Mouse (Mus musculus) E14TG2a.4 (cell line): ENCODE results near the gene Plekhh1.

ENCODE experiments used
- CTCF ChIP-seq: conservative IDR thresholded peaks from 2 replicates; pipeline ENCODE4 v1.5.1; 2014; ENCODE audit warnings: low read length
- NANOG ChIP-seq: IDR thresholded peaks from 2 replicates; pipeline ENCODE4 v1.6.1; 2014; ENCODE audit warnings: borderline replicate concordance, low read length, mixed read lengths
- POU5F1 ChIP-seq: IDR thresholded peaks from 2 replicates; pipeline ENCODE4 v1.6.1; 2014; ENCODE audit warnings: low read length, borderline replicate concordance

DNA sequence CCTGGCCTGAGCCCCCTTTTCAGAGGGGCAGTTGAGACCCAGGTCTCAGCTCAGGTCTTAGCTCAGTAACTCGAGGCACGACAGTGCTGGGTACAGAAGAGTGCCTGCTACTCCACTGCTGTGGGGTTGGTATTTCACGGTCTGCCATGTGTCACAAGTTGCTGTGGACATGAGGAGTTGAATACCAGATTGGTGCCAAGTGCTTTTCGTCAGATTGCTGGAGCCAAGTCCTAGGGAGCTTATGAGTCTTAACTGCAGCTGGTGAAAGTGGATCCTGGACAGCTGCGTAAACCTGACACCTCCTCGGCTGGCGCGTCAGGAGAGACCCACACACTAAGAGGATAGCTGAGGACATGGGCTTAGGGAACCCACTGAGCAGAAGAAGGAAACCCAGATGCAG, 15.7 kb downstream of the Plekhh1 start:
- TF ChIP-seq CTCF (no peak), POU5F1 (no peak), NANOG (no peak)
